Mouse (Mus musculus): Measurements from ENCODE around the gene Arhgdia. TPM values are rescaled to one million over a fixed set of nuclear protein-coding genes. Genes with fewer than 3 reads are reported as not detected.

Arhgdia gene
- total RNA-seq, 2 experiments from 2014 or later = 351 to 368 TPM

GRCm38 (mm10) chr11:120582268-120582981 lies 1.0 kb upstream of the Arhgdia start:
- intact Hi-C loops (cut with DNase I) = no loop called here
- DNase-seq = no peak

- DNase-seq = no peak
- intact Hi-C loops (cut with DNase I) = no loop called here
Measured at GRCm38 (mm10) chr11:120580871-120581331, 523 bp downstream of the Arhgdia start.

- DNase-seq = no peak
- intact Hi-C loops (cut with DNase I) = no loop called here
Measured at GRCm38 (mm10) chr11:120580190-120580589, 1.2 kb downstream of the Arhgdia start.

GRCm38 (mm10) chr11:120579316-120580107 lies 1.9 kb downstream of the Arhgdia start:
- intact Hi-C loops (cut with DNase I) = no loop called here
- DNase-seq = peak; percentile 75

- DNase-seq = no peak
- intact Hi-C loops (cut with DNase I) = no loop called here
Measured at GRCm38 (mm10) chr11:120578694-120579243, 2.7 kb downstream of the Arhgdia start.

- intact Hi-C loops (cut with DNase I) = no loop called here
- no peak for DNase-seq
Measured at GRCm38 (mm10) chr11:120578024-120578693, 3.3 kb downstream of the Arhgdia start.

GRCm38 (mm10) chr11:120577211-120578023 lies 4.0 kb downstream of the Arhgdia start:
- no peak for DNase-seq
- intact Hi-C loops (cut with DNase I) = no loop called here

- intact Hi-C loops (cut with DNase I) = no loop called here
- DNase-seq = no peak
Measured at GRCm38 (mm10) chr11:120576365-120576981, 5.0 kb downstream of the Arhgdia start.

GRCm38 (mm10) chr11:120575940-120576339 lies 5.5 kb downstream of the Arhgdia start:
- DNase-seq = no peak
- intact Hi-C loops (cut with DNase I) = no loop called here

- DNase-seq = no peak
- intact Hi-C loops (cut with DNase I) = no loop called here
Measured at GRCm38 (mm10) chr11:120575046-120575445, 6.4 kb downstream of the Arhgdia start.

GRCm38 (mm10) chr11:120574278-120574600 lies 7.2 kb downstream of the Arhgdia start:
- DNase-seq = no peak
- intact Hi-C loops (cut with DNase I) = no loop called here

GRCm38 (mm10) chr11:120573585-120574277 lies 7.7 kb downstream of the Arhgdia start:
- intact Hi-C loops (cut with DNase I) = no loop called here

GRCm38 (mm10) chr11:120572752-120573584 lies 8.5 kb downstream of the Arhgdia start, which contains the start of gene P4hb:
Gene P4hb, minus strand, starts transcription at chr11:120573253.
- intact Hi-C loops (cut with DNase I) = no loop called here
- DNase-seq = peak; percentile 100

More at GRCm38 (mm10) chr11:120573585-120574277, 7.7 kb downstream of the Arhgdia start:
- DNase-seq = no peak

- intact Hi-C loops (cut with DNase I) = no loop called here
- no peak for DNase-seq
Measured at GRCm38 (mm10) chr11:120572417-120572751, 9.0 kb downstream of the Arhgdia start.

GRCm38 (mm10) chr11:120571754-120572416 lies 9.5 kb downstream of the Arhgdia start:
- intact Hi-C loops (cut with DNase I) = no loop called here
- no peak for DNase-seq

- intact Hi-C loops (cut with DNase I) = no loop called here
- no peak for DNase-seq
Measured at GRCm38 (mm10) chr11:120571122-120571521, 10.3 kb downstream of the Arhgdia start.

- no peak for DNase-seq
- intact Hi-C loops (cut with DNase I) = loop anchor here (5.0 kb wide), 1 partner anchor 51 kb away; no protein-coding TSS in a partner anchor
Measured at GRCm38 (mm10) chr11:120568324-120568723, 13.1 kb downstream of the Arhgdia start.

- no peak for DNase-seq
- intact Hi-C loops (cut with DNase I) = loop anchor here (5.0 kb wide), 1 partner anchor 48 kb away; no protein-coding TSS in a partner anchor
Measured at GRCm38 (mm10) chr11:120565114-120565513, 16.3 kb downstream of the Arhgdia start.

Measured in left cerebral cortex, postnatal 4 days (tissue).